ENCODE assay signal across 13 mouse cellular contexts in genomic region chr10:120914948-120915631, GRCm38 (mm10). TPM values are rescaled to one million over a fixed set of nuclear protein-coding genes. Genes with fewer than 3 reads are reported as not detected.
A peak's percentile ranks its signal among the peaks of the same experiment; 100 is the strongest.
DNase-seq lines count a peak whose midpoint lies in the region; ATAC-seq and TF ChIP-seq lines count a peak whose summit lies in the region.
"Had no signal": no experiment of that assay in that cellular context is flagged by ENCODE, and none has a peak within 500 bp of the region (broad histone marks: within the 10 kb centered on the region; RNA-seq: fewer than 3 reads in every experiment).

No protein-coding gene starts in this region.

- H3K27ac ChIP-seq in kidney, embryonic 14.5 days (ENCODE audit: low read depth, low read length), result no peak overlapping the region
- H3K27ac ChIP-seq in hindbrain, postnatal 0 days, result no peak overlapping the region
- H3K27ac ChIP-seq: hindbrain, embryonic 15.5 days; midbrain, embryonic 12.5 days had no signal

- WGBS in kidney, embryonic 14.5 days, result 53% methylated on average over 15 of the region's 15 CpGs
- WGBS in hindbrain, postnatal 0 days, result 67% methylated on average over 15 of the region's 15 CpGs

- H3K4me1 ChIP-seq in kidney, embryonic 14.5 days (ENCODE audit: control insufficient read depth, insufficient read depth, low read length), result no peaks in the 10 kb centered on the region
- no peaks in the 10 kb centered on the region for H3K4me1 ChIP-seq in hindbrain, postnatal 0 days (ENCODE audit: insufficient read depth, low read length)
- H3K4me1 ChIP-seq: hindbrain, embryonic 15.5 days; midbrain, embryonic 12.5 days had no signal

- no peak overlapping the region for H3K4me2 ChIP-seq in kidney, embryonic 14.5 days (replicated peaks; ENCODE audit: low read depth, low read length)
- H3K4me2 ChIP-seq in hindbrain, postnatal 0 days (ENCODE audit: low read depth, low read length), result no peak overlapping the region
- H3K4me2 ChIP-seq: hindbrain, embryonic 15.5 days; midbrain, embryonic 12.5 days had no signal

- no peaks in the 10 kb centered on the region for H3K27me3 ChIP-seq in kidney, embryonic 14.5 days (ENCODE audit: control insufficient read depth, insufficient read depth, low read length)
- H3K27me3 ChIP-seq in hindbrain, postnatal 0 days (ENCODE audit: insufficient read depth, low read length), result no peaks in the 10 kb centered on the region
- H3K27me3 ChIP-seq: CH12.LX; hindbrain, embryonic 15.5 days; midbrain, embryonic 12.5 days had no signal

- H3K4me3 ChIP-seq in kidney, embryonic 14.5 days (ENCODE audit: low read length), result no peak overlapping the region
- no peak overlapping the region for H3K4me3 ChIP-seq in hindbrain, postnatal 0 days (ENCODE audit: low read length)
- H3K4me3 ChIP-seq: hindbrain, embryonic 15.5 days; midbrain, embryonic 12.5 days had no signal

- H3K9ac ChIP-seq in kidney, embryonic 14.5 days (ENCODE audit: low read depth, low read length), result no peak overlapping the region
- H3K9ac ChIP-seq in hindbrain, postnatal 0 days (replicated peaks; ENCODE audit: low read length), result no peak overlapping the region
- H3K9ac ChIP-seq: forebrain, postnatal 0 days; hindbrain, embryonic 15.5 days; midbrain, embryonic 12.5 days had no signal

- no peaks in the 10 kb centered on the region for H3K9me3 ChIP-seq in kidney, embryonic 14.5 days (ENCODE audit: control insufficient read depth, low read length)
- H3K9me3 ChIP-seq in hindbrain, postnatal 0 days (ENCODE audit: low read length), result no peaks in the 10 kb centered on the region
- H3K9me3 ChIP-seq: hindbrain, embryonic 15.5 days; midbrain, embryonic 12.5 days had no signal

- peak; percentile 35; the same call in 1 of the 2 replicates for ATAC-seq in kidney, embryonic 14.5 days (ENCODE audit: low FRiP score, low TSS enrichment)
- no peak for ATAC-seq in hindbrain, postnatal 0 days
- ATAC-seq: forebrain, postnatal 0 days had no signal

- no peak for DNase-seq in kidney, postnatal 36 days
- DNase-seq in fat pad, adult 2 months (ENCODE audit: extremely low read depth, low read depth, low spot score), result peak; percentile 100
- peak; percentile 56 for DNase-seq in heart, postnatal 4 days
- peak; percentile 88 for DNase-seq in lung, postnatal 36 days
- no peak for DNase-seq in adipocyte (ENCODE audit: low spot score)
- no peak for DNase-seq in right cerebral cortex, postnatal 25 days
- DNase-seq in hindbrain, postnatal 0 days (ENCODE audit: low spot score), result no peak
- DNase-seq: cerebellum, adult 18-20 months; forebrain, postnatal 0 days had no signal

- TF ChIP-seq CTCF in hindbrain, postnatal 0 days (IDR thresholded peaks at IDR 0.05; ENCODE audit: low read depth), result no peak

- no peaks in the 10 kb centered on the region; the same call in 1 of the 2 replicates for H3K36me3 ChIP-seq in kidney, embryonic 14.5 days (ENCODE audit: control insufficient read depth, insufficient read depth, low read length)
- H3K36me3 ChIP-seq in hindbrain, postnatal 0 days (ENCODE audit: insufficient read depth, low read length), result no peaks in the 10 kb centered on the region
- H3K36me3 ChIP-seq: hindbrain, embryonic 15.5 days; midbrain, embryonic 12.5 days had no signal

RNA-seq across cellular contexts. Expression of gene Msrb3, which starts 16.2 kb away (rescaled TPM):
- polyA plus RNA-seq in kidney, embryonic 14.5 days (2014; fragmentation: Nextera tagmentation; extraction: Ambion mirVana), result 10.2 TPM in 2 replicates
- total RNA-seq in heart, postnatal 4 days (2021), result 100 to 1,000 TPM; 154 to 177 TPM
- total RNA-seq in hindbrain, postnatal 0 days (2014; rRNA removed), result 5.6 and 5.7 TPM in 2 replicates
- 1.2 and 1.6 TPM in 2 replicates for polyA plus RNA-seq in hindbrain, postnatal 0 days (2015; fragmentation: Nextera tagmentation; extraction: Ambion mirVana)
- total RNA-seq: CH12.LX had no signal

Comparison
In these comparisons a context has a peak if more than half of its experiments do, and no peak if none do; other contexts are left out.
1. DNase-seq: peak in fat pad, adult 2 months (single experiment), heart, postnatal 4 days (single experiment) and lung, postnatal 36 days (single experiment); none in kidney, postnatal 36 days (0 of 2), adipocyte (single experiment), right cerebral cortex, postnatal 25 days (single experiment) and hindbrain, postnatal 0 days (single experiment).
2. RNA of gene Msrb3, which starts 16.2 kb away (total RNA-seq): 154 to 177 TPM in heart, postnatal 4 days; 5.6 to 5.7 TPM in hindbrain, postnatal 0 days; every median in the first group is over 10 times any median in the second.